Mouse (Mus musculus) ovary, postnatal 10 days (tissue): ENCODE results near the gene Ctf1.
A peak's percentile ranks its signal among the peaks of the same experiment; 100 is the strongest.
"Not testable (repeated sequence)": the region's sequence is repeated elsewhere in the genome, so short reads cannot be mapped to it uniquely, and the experiment has no call there.

Experiments
- DNase-seq: peaks from one replicate; pipeline ENCODE4 v3.0.0; 2022; ENCODE audit warnings: low spot score

The Ctf1 gene

DNA sequence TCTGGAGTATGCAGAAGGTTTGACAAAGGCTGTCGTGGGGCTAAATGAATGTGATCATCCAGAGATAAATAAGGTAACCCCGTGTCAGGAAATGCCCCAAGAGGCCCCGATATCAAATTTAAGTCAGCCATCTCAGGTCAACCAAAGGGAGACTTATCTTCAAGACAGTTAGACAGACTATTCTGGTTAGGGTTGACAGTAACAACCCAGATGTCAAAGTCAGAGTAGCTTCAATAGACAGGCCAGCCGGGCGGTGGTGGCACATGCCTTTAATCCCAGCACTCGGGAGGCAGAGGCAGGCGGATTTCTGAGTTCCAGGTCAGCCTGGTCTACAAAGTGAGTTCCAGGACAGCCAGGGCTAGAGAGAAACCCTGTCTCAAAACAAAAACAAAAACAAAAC, 18.8 kb upstream of the Ctf1 start:
- not testable (repeated sequence) for DNase-seq

GRCm38 (mm10) chr7:127698986-127699385, 13.6 kb upstream of the Ctf1 start:
- no peak for DNase-seq

- DNase-seq = no peak
Measured at GRCm38 (mm10) chr7:127700712-127701331, 11.7 kb upstream of the Ctf1 start.

DNA sequence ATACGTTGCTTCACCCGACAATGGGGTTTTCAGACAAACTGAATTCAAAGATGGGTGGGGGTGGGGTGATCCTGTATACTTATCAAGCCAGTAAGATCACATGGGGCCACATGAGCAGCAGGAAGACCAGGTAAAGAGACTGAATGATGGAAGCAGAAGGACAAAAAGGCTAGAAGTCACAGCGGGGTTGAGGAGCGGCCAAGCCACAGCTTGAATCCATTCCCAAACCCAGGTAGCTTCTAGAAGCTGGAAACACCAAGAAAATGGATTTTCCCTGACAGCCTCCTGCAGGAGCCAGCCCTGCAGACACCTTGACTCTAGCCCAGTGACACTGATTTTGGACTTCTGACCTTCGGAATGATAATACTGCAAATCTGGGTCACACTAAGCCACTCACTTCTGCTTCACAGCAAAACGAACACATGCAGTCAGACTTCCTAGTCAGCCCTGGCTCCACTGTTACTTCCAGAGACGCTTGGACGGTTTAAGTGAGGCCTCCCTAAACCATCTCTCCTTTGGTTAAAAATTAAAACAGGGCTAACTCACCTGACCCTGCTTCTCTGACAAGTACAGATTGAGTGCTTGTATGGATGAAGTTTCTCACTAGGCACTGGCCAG, 8.9 kb upstream of the Ctf1 start:
- no peak for DNase-seq

GRCm38 (mm10) chr7:127704598-127704997, 7.9 kb upstream of the Ctf1 start:
- DNase-seq = no peak

GRCm38 (mm10) chr7:127705706-127706105, 6.8 kb upstream of the Ctf1 start:
- DNase-seq = no peak

GRCm38 (mm10) chr7:127707045-127707956, 5.2 kb upstream of the Ctf1 start:
- no peak for DNase-seq

- no peak for DNase-seq
Measured at GRCm38 (mm10) chr7:127707957-127708206, 4.7 kb upstream of the Ctf1 start.

GRCm38 (mm10) chr7:127708207-127709078, 4.1 kb upstream of the Ctf1 start, which contains the start of gene Bcl7c:
TSS of gene Bcl7c (minus strand) at chr7:127708933.
- peak; percentile 83 for DNase-seq

GRCm38 (mm10) chr7:127709261-127709979, 3.1 kb upstream of the Ctf1 start:
- DNase-seq = no peak

- no peak for DNase-seq
Measured at GRCm38 (mm10) chr7:127711031-127711430, 1.5 kb upstream of the Ctf1 start.

DNA sequence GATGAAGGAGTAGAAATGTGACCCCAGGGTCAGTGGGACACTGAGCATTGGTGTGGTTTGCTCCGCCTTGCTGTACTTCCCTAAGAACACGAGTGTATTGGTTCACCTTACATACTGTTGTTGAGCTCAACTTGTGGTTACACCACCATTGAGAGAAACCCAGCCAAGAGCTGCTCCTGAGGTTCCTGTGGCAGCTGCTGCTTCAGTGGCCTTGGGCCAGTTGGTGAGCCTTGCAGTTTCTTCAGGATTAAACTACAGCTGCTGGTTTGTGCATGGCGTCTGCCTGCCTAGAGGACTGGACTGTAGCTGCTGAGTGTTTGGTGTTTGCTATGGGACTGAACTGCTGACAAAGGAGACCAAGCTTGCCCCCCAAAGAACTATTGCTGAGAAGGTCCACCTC, 1.1 kb upstream of the Ctf1 start:
- no peak for DNase-seq

DNA sequence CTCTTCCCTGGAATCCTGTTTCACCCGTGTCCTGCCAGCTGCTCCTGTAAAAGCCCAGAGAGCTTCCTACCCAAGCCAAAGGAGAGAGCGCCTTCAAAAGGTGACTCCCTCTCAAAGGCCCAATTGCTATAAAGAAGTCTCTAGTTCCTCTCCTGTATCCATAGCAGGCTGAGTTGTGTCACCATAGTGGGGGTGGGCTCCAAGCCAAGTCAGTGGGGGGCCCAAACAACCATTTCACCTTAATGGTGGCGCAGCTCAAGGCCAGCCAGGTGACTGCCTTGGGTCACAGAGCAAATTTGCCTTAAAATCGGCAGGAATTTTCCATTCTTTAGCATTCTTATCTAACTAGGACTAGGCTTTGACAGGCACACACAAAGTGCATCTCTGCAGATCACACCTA, 2.3 kb downstream of the Ctf1 start:
- DNase-seq = no peak

GRCm38 (mm10) chr7:127716992-127717391, 4.5 kb downstream of the Ctf1 start:
- DNase-seq = peak; percentile 52

GRCm38 (mm10) chr7:127718339-127718738, 5.8 kb downstream of the Ctf1 start:
- no peak for DNase-seq

DNA sequence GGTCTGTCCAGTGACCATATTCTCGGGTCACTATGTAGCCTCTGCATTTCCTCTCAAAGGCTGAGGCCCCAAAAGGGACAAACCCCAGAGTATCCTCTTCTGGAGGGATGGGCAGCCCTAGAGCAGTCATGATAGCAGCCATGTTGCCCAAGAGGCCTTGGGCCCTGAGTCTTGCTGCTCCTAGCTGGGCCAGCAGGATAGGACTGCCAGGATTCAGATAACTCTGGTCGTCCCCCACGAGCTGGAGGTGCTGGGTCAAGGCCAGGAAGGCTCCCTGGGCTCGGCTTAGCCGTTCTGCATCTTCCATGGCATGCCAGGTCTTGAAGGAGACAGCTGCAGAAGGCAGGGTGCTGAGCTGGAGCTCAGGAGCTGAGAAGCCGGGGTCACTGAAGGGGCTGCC, 6.7 kb downstream of the Ctf1 start:
- DNase-seq = no peak

- DNase-seq = no peak
Measured at GRCm38 (mm10) chr7:127725490-127725889, 13.0 kb downstream of the Ctf1 start.

DNA sequence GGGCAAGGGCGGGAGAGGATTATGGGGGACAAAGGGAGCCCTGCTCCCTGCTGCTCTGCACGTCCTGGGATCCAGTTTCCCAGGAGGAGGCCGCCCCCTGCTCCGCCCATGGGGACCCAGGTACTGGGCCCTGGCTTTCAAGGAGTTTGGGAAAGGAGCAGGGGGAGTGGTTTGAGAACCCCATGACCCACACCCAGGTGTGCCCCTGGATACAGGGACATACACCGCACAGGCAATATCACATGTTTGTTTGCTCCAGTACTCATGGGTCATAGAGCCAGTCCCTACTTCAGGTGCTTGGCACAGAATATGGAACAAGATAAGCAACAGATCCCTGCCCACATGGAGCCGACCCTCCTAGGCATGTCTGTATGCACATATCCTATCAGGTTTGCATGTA, 13.4 kb downstream of the Ctf1 start:
- no peak for DNase-seq

DNA sequence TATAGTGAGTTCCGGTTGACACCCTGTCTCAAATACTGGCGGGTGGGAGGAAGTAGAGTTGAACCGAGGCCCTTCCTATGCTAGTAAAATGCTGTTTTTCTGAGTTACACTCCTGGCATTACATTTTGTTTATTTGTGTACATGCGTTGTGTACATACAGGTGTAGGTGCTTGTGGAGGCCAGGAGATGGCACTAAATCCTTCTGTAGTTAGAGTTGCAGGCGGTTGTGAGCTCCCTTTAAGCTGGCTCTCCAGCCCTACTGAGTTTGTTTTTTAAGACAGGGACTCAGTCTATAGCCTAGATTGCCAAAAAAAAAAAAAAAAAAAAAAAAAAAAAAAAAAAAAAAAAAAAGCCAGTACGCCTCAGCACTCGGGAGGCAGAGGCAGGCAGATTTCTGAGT, 15.4 kb downstream of the Ctf1 start:
- no peak for DNase-seq

DNA sequence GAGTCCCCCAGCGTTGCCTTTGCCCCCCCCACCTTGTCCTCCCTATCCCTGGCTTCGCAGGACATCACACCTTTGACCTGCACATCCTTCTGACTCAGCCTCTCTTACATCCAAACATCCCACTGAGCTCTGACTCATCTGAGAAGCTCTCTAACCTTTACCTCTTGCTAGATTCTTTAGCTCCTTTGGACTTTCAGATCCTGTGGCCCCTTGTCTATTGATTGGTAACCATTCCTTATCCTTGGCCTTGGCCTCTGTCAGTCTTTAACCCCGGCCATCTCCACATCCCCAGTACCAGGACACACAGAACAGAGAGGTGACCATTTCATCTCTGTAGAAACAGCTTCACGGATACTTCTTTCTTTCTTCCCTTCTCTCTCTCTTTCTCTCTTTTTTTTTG, 17.6 kb downstream of the Ctf1 start:
- DNase-seq = no peak

DNA sequence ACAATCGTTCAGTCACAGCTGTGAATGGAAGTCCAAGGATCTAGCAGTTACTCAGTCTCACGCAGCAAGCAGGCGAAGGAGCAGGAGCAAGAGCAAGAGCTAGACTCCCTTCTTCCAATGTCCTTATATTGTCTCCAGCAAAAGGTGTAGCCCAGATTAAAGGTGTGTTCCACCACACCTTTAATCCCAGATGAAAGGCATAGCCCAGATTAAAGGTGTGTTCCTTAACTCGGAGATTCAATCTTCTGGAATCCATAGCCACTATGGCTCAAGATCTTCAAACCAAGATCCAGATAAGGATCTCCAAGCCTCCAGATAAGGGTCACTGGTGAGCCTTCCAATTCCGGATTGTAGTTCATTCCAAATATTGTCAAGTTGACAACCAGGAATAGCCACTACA, 19.5 kb downstream of the Ctf1 start, which contains the start of gene Ctf2:
Gene Ctf2 (minus strand): TSS at position 101 of the 400 bp plus-strand sequence.
- not testable (repeated sequence) for DNase-seq
